Mouse (Mus musculus) ES-E14 (cell line): ENCODE measurements at regions not wholly inside any gene's neighbourhood (a gene's known extent, or its start where the extent isn't known, plus 50 kb on each side); places are given as distances from the start of the nearest gene placed in this dataset.

Source experiments
- MAFK ChIP-seq: IDR thresholded peaks from 2 replicates; pipeline ENCODE4 v1.6.1; 2014; ENCODE audit warnings: mild to moderate bottlenecking, low read depth, low read length, inconsistent platforms; ENCODE audit not compliant: insufficient read depth
- ZC3H11A ChIP-seq: IDR thresholded peaks from 2 replicates; pipeline ENCODE4 v1.6.1; 2012; ENCODE audit warnings: low read depth, mild to moderate bottlenecking, inconsistent platforms, low read length, borderline replicate concordance
- ZNF384 ChIP-seq: IDR thresholded peaks from 2 replicates; pipeline ENCODE4 v1.6.1; 2012; ENCODE audit warnings: low read depth, low read length, inconsistent platforms

DNA sequence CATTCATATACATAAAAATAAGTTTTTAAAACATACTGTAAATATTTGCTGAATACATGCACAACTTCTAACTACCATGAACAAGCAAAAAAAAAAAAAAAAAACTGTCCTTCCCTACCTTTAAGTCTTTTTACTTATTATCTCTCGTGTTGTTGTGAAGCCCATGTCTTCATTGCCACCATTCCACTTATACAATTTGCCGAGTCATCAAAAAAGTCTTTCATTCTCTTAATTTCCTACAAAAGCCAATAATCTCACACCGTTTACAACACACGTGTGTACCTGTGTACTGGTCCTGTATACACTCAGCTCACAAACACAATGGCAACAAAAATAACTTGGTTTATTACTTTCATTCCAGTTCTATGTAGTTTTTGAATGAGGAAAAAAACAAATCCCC lies 608.2 kb upstream of the Cited2 start:
- peak; percentile 94 for TF ChIP-seq MAFK
- no peak for TF ChIP-seq ZNF384
- TF ChIP-seq ZC3H11A, result no peak
